Mouse (Mus musculus) kidney, postnatal 0 days (tissue): ENCODE data around the gene Ogdh. TPM values are rescaled to one million over a fixed set of nuclear protein-coding genes. Genes with fewer than 3 reads are reported as not detected.

Experiments used
- ATAC-seq: fragments of 200-750 bp; cut with Nextera tagmentation; replicated peaks from 2 replicates; pipeline ENCODE4 v1.8.0; 2017; ENCODE audit warnings: low read depth, moderate number of reproducible peaks, moderate TSS enrichment, moderate library complexity; ENCODE audit not compliant: low FRiP score
- DNase-seq: peaks from one replicate; pipeline ENCODE4 v3.0.0-alpha.2; 2016; ENCODE audit warnings: low spot score
- H3K27ac ChIP-seq: fragments of 300-500 bp; sonication (generic); 2 replicates; pipeline ENCODE4 v1.5.1; 2014; ENCODE audit warnings: mild to moderate bottlenecking
- H3K27me3 ChIP-seq: fragments of 300-500 bp; sonication (generic); 2 replicates; pipeline ENCODE4 v1.6.1; 2014; ENCODE audit warnings: low read length, mixed read lengths; ENCODE audit not compliant: insufficient read depth
- H3K36me3 ChIP-seq: fragments of 300-500 bp; sonication (generic); 2 replicates; pipeline ENCODE4 v1.6.1; 2014; ENCODE audit warnings: low read length, mixed read lengths; ENCODE audit not compliant: insufficient read depth
- H3K4me1 ChIP-seq: fragments of 300-500 bp; sonication (generic); replicated peaks from 2 replicates; pipeline ENCODE4 v1.6.1; 2014; ENCODE audit warnings: antibody characterized with exemption, low read length, mixed read lengths; ENCODE audit not compliant: insufficient read depth
- H3K4me2 ChIP-seq: fragments of 300-500 bp; sonication (generic); 2 replicates; pipeline ENCODE4 v1.6.1; 2014; ENCODE audit warnings: mild to moderate bottlenecking, low read length, moderate library complexity, mixed read lengths
- H3K4me3 ChIP-seq: fragments of 300-500 bp; sonication (generic); replicated peaks from 2 replicates; pipeline ENCODE4 v1.5.1; 2014; ENCODE audit warnings: low read depth, low read length
- H3K9ac ChIP-seq: fragments of 300-500 bp; sonication (generic); 2 replicates; pipeline ENCODE4 v1.6.1; 2014; ENCODE audit warnings: low read depth, low read length
- H3K9me3 ChIP-seq: fragments of 300-500 bp; sonication (generic); replicated peaks from 2 replicates; pipeline ENCODE4 v1.6.1; 2016; ENCODE audit warnings: low read length, inconsistent platforms, mixed read lengths
- CTCF ChIP-seq: IDR thresholded peaks from 2 replicates; pipeline ENCODE4 v1.5.1; 2016; ENCODE audit warnings: antibody characterized with exemption, low read depth, mild to moderate bottlenecking, moderate library complexity
- WGBS: fragments of 180-500 bp; shearing (Covaris S2); extraction: QIAGEN DNeasy Blood & Tissue Kit; methylation state at CpG from one replicate; pipeline ENCODE4 v1.1.7; 2014; 5-methylcytosine and 5-hydroxymethylcytosine counted together
- polyA plus RNA-seq: library from polyadenylated mRNA; unstranded; fragments of >200 nt; fragmentation: Nextera tagmentation; extraction: Ambion mirVana; gene quantifications from 2 replicates; pipeline ENCODE4 v1.2.1, GENCODE M21; 2015

Ogdh gene
- polyA plus RNA-seq, 1 experiment from 2014 or later: 125 TPM

GRCm38 (mm10) chr11:6388726-6389413, 97.4 kb downstream of the Ogdh start, which contains the start of gene Zmiz2:
Zmiz2 (plus strand) TSS chr11:6389074.
- DNase-seq: peak; percentile 92
- peaks cover 15% of the 10 kb centered on the region for H3K4me1 ChIP-seq
- no peaks in the 10 kb centered on the region for H3K27me3 ChIP-seq
- 0 out of 2 replicates have a peak, but pooled peaks cover 1% of the 10 kb centered on the region for H3K36me3 ChIP-seq
- H3K9me3 ChIP-seq: no peaks in the 10 kb centered on the region
- peak; percentile 99 for ATAC-seq
- WGBS: 8% methylated on average over 47 of the region's 60 CpGs
- peak within 1 kb of the TSS; percentile 74 for H3K4me3 ChIP-seq
- peak within 1 kb of the TSS; percentile 97 for H3K27ac ChIP-seq
- no peak for TF ChIP-seq CTCF
- peak within 1 kb of the TSS; percentile 89 for H3K9ac ChIP-seq
- peak within 1 kb of the TSS; percentile 90 for H3K4me2 ChIP-seq

- Histone ChIP-seq H3K4me3 (peak overlapping the region; percentile 74), H3K9ac (peak overlapping the region; percentile 89), H3K4me2 (peak overlapping the region; percentile 90), H3K27ac (peak overlapping the region; percentile 97), H3K4me1 (peaks cover 15% of the 10 kb centered on the region), H3K9me3 (no peaks in the 10 kb centered on the region), H3K36me3 (0 out of 2 replicates have a peak, but pooled peaks cover 5% of the 10 kb centered on the region), H3K27me3 (no peaks in the 10 kb centered on the region)
- TF ChIP-seq CTCF: no peak
- DNase-seq (no peak), ATAC-seq (no peak; the same call in none of the 2 replicates)
- WGBS: 2% methylated on average over 25 of the region's 43 CpGs
These were observed 98.1 kb downstream of the Ogdh start for GRCm38 (mm10) chr11:6389483-6389921.

- no peak for TF ChIP-seq CTCF
- WGBS: 75% methylated on average over 8 of the region's 8 CpGs
- no peak for DNase-seq
- Histone ChIP-seq H3K9me3 (no peaks in the 10 kb centered on the region), H3K27me3 (no peaks in the 10 kb centered on the region), H3K4me1 (peaks cover 15% of the 10 kb centered on the region), H3K4me3 (peak overlapping the region; percentile 74), H3K27ac (no peak overlapping the region), H3K36me3 (0 out of 2 replicates have a peak, but pooled peaks cover 5% of the 10 kb centered on the region), H3K9ac (peak overlapping the region; percentile 89; the same call in 1 of the 2 replicates), H3K4me2 (peak overlapping the region; percentile 90)
- no peak for ATAC-seq
These were observed 99.1 kb downstream of the Ogdh start for GRCm38 (mm10) chr11:6390376-6391053.

- no peak overlapping the region for H3K9ac ChIP-seq
- no peaks in the 10 kb centered on the region for H3K27me3 ChIP-seq
- no peaks in the 10 kb centered on the region for H3K9me3 ChIP-seq
- DNase-seq (no peak), ATAC-seq (no peak)
- H3K27ac ChIP-seq: no peak overlapping the region
- peaks cover 14% of the 10 kb centered on the region; the same call in 1 of the 2 replicates for H3K36me3 ChIP-seq
- TF ChIP-seq CTCF: no peak
- no peak overlapping the region for H3K4me2 ChIP-seq
- WGBS: 85% methylated on average over 8 of the region's 8 CpGs
- no peak overlapping the region for H3K4me3 ChIP-seq
- peaks cover 15% of the 10 kb centered on the region for H3K4me1 ChIP-seq
These were observed 100.3 kb downstream of the Ogdh start for GRCm38 (mm10) chr11:6391516-6392276.

GRCm38 (mm10) chr11:6392857-6393256, 101.4 kb downstream of the Ogdh start:
- ATAC-seq: no peak
- H3K27me3 ChIP-seq: no peaks in the 10 kb centered on the region
- H3K4me3 ChIP-seq: no peak overlapping the region
- no peak overlapping the region for H3K9ac ChIP-seq
- WGBS: 80% methylated on average over 6 of the region's 6 CpGs
- no peaks in the 10 kb centered on the region for H3K9me3 ChIP-seq
- TF ChIP-seq CTCF: no peak
- DNase-seq: no peak
- H3K4me2 ChIP-seq: no peak overlapping the region
- H3K4me1 ChIP-seq: peaks cover 15% of the 10 kb centered on the region
- peaks cover 25% of the 10 kb centered on the region; the same call in 1 of the 2 replicates for H3K36me3 ChIP-seq
- no peak overlapping the region for H3K27ac ChIP-seq

GRCm38 (mm10) chr11:6393866-6394265, 102.4 kb downstream of the Ogdh start:
- Histone ChIP-seq H3K36me3 (peaks cover 33% of the 10 kb centered on the region; the same call in 1 of the 2 replicates), H3K4me1 (peaks cover 15% of the 10 kb centered on the region), H3K4me3 (no peak overlapping the region), H3K27ac (no peak overlapping the region), H3K4me2 (no peak overlapping the region), H3K9ac (no peak overlapping the region), H3K9me3 (no peaks in the 10 kb centered on the region), H3K27me3 (no peaks in the 10 kb centered on the region)
- 60% methylated on average over 1 of the region's 1 CpGs for WGBS
- ATAC-seq (no peak), DNase-seq (no peak)
- no peak for TF ChIP-seq CTCF
